Mouse (Mus musculus) CD8-positive naive resting alpha-beta T cell, adult 2 months (primary cell): ENCODE measurements around the gene Gm49378.

Experiments
- DNase-seq, 2 experiments: peaks; one replicate each; pipeline ENCODE4 v3.0.0; 2022; ENCODE audit warnings: low read depth in 2 of 2, low spot score in 2 of 2

Gm49378 gene

DNA sequence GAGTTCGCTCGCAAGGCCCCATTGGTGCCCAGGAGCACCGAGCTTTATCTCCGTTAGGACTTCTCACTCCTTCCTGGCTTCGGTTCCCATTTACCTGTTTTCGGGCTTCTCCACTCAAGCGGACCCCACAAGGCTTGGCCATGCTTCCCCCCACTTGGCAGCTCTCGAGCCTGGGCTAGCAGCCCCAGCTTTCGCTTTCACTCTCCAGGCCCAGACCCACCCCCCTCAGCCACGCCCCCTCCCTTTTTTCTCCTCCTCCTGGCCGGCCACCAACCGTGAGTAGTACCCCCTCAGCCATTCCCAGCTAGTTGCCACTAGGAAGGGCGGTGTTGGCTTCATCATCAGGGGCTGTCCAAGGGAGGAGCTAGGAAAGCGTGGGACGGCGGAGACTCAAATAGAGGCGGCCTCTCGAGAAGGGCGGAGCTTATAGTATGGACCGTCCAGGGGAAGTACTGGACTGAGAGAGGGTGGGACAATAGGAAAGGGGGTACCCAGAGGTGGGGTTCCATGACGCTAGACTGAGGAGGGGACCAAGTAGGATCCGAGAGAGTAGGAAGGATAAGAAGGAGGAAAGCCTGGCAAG lies 46.9 kb downstream of the Gm49378 start, which contains the start of gene Psme2:
TSS of gene Psme2 (minus strand) at position 366 of the 583 bp plus-strand sequence.
- DNase-seq: peak; percentile 70 to 76

DNA sequence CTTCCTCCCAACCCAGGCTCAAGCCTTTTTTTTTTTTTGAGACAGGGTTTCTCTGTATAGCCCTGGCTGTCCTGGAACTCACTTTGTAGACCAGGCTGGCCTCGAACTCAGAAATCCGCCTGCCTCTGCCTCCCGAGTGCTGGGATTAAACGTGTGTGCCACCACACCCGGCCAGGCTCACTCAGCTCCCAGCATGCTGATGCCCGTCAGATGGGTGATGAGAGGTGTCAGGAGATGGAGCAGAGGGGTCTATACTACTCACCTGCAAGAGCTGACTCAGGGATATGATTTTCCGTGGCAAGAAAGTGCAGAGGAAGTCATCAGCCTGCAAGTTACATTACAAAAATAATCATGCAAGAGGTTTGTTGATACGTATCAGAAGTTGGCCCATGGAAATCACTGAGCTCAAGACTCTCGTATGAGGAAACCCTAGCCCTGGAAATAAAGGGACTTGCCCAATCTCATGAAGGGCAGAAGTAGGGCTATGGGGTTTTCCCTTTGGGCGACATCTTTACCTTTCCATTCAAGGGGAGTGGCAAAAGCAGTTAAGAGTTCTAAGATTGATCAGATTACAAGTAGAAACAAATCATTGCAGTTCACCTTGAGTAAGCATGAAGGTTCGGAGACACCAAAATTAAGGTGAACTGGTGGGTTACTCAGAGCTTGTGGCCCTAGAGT lies 47.8 kb downstream of the Gm49378 start:
- DNase-seq: no peak

DNA sequence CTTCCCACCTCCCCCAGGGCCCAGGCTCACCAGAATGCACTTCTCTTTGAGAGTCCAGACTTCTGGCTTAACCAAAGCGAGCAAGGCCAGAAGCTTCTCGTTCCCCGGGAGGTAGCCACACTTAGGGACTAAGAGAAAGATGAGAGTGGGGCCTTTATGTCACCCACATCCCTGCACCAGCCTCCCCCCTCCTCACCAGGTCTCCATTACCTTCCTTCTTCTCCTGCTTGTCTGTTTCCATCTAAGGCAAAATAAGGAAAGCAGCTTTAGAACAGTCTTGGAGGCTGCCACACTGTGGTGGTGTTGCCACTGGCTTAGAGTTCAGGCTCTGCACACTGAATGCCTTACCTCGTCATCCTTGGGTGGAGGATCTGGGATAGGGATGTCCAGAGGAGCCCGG lies 48.4 kb downstream of the Gm49378 start:
- no peak for DNase-seq

DNA sequence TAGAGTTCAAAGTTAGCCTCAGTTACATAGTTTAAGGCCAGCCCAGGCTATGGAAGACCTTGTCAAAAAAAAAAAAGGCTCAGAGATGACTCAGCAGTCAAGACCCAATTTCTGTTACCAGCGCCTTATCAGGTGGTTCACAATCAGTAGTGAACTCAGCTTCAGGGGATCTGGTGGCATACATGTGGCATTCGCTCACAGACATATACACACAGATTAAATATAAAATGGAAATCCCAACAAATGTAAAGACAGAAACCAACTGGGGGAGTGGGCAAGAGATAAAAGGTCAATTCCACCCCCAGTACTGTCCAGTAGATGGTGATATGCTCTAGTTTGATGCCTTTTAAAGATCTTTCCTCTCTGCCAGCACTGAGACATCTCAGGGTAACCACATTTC lies 51.5 kb downstream of the Gm49378 start:
- DNase-seq: no peak

DNA sequence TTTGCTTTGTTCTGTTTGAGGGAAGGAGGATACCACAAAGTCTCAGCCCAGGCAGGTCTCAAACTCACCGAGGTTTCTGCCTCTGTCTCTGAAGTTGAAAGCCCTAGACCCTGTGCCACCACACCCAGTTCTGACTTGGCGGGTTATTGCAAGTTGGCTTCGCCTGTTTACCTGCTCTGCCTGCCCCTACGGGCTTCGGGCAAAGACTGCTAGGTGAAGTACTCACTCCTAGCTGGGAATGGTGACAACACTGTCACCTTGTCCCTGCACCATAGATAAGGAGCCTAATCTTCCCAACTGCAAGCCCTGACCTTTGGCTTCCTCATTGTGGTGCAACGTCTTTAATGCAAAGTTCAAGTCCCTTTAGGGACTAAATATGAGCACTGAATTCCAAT lies 52.1 kb downstream of the Gm49378 start:
- DNase-seq: peak; percentile 30 to 50

DNA sequence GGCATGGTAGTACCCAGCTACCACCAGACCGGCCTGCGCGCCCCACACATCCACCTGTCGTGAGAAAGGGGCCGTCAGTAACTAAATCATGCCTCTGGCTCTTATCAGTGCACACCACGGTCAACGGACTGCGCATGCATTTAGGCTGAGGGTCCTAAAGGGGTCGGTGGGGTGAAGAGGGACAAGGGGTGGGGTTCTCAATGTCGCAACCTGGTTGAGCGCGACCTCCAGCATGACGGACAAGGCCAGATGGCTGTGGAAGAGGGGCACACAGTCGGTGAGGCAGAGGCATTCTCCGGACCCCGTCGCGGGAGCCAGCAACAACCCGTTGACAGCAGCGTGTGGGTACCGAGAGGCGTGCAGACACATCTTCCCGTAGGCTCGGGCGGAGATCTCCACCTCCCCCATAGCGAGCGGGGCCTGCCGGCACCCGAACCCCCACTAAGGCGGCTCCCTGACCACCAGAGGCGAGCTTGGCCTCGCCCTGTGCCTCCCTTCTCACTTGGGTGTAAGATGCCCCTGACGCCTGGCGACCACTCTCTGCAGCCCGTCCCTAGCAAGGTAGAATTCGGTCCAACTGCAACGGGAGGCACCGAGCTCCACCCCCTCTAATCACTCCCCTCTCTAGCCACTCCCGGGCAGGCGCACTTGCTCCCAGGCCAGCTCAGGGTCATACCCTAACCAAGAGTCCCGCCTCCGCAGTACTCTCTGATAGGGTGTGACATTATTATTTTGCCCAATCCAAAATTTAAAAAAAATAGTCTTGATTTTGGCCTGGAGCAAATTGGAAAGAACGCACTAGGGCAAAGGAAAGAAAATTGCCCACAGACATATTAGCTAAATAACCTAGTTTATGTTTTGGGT lies 52.8 kb downstream of the Gm49378 start, which contains the start of gene Emc9:
TSS of gene Emc9 (minus strand) at position 601 of the 864 bp plus-strand sequence.
- peak; percentile 64 to 65 for DNase-seq

DNA sequence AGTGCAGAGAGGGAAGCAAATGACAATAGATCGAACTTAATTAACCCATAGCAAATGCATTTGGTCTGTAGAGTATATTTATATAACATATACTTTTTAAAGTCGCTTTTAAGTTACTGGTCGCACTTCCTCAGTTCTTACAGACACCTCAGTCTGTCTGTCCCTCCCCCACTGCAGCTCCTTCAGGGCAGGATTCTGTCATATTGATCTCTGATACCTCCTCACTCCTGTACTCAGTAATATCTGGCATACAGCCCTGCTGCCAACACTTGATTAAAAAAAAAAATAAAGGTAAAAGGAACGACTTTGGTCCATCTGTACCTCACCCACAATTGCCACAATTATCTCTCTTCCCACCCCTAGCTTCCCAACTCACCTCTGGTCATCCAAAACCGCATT lies 53.4 kb downstream of the Gm49378 start:
- DNase-seq: no peak

DNA sequence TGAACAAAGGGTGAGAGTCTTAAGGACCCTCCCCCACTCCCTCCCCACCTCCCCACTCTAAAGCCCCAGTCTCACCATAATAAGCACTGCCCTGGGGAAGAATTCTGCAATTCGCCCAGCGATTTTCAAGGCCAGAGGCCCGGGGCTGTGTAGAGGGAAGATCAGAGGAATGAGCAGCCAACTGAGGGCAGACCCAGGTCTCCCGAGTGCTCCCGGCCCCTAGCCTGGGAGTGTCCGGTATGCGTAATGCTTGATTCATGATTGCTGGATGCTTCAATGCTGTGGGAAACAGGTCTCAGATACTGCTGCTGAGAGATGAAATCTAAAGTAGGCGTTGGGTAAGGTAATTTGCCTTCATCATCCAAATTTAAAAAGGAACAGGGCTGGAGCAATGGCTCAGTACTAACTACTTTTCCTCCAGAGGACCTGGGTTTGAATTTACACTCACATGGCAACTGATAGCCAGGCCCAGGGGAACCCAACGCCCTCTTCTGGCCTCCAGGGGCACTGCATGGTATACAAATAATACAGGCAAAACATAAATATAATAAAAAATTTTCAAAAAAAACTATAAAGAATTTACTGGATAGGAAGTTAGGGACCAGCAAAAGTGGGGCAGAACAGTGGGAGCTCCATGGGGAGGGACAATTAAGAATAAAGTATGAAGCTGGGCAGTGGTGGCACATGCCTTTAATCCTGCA lies 55.6 kb downstream of the Gm49378 start:
- DNase-seq: no peak

DNA sequence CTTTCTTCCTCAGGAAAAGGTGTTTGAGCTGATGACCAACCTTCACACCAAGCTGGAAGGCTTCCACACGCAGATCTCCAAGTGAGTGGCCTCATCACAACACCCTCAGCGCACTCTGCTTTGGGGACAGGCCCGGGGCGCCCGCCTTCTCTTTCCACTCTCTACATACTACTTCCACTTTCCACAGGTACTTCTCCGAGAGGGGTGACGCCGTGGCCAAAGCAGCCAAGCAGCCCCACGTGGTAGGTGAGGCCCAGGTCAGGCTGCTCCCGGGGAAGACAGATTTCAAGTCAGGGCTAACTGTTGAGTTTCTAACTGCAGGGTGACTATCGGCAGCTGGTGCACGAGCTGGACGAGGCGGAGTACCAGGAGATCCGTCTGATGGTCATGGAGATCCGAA lies 57.0 kb downstream of the Gm49378 start:
- DNase-seq: no peak

DNA sequence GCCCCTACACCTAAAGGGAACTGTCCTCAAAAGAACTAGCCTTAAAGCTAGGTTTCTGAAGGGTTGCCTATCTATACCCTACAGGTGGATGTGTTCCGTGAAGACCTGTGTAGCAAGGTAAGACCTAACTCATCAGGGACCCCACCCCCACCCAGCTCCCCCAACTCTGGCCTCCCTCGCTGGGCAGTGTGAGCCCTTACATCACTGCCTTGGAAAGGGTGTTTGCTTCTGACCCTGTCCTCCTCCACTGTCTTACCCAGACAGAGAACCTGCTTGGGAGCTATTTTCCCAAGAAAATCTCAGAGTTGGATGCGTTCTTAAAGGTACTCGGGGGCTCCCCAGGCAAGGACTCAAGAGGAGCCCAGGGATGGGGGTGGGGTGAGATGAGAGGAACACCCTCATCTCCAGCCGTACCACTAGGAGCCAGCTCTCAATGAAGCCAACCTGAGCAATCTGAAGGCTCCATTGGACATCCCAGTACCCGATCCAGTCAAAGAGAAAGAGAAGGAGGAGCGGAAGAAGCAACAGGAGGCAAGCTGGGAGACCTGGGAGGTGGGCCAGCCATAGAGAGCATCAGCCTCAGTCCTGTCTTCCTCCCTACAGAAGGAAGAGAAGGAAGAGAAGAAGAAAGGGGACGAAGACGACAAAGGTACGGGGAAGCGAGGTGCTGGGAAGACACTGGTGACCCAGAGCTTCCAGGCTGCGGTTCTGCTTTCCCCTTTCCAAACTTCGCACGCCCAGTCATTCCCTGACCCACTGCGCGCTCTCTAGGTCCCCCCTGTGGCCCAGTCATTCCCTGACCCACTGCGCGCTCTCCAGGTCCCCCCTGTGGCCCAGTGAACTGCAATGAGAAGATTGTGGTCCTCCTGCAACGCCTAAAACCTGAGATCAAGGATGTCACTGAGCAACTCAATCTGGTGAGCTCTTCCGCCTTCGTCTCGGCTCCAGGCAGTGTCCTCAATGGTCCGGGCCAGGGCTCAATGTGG lies 57.9 kb downstream of the Gm49378 start:
- DNase-seq: no peak
